8 mouse cellular contexts compared by ENCODE assay signal in the genomic region with DNA sequence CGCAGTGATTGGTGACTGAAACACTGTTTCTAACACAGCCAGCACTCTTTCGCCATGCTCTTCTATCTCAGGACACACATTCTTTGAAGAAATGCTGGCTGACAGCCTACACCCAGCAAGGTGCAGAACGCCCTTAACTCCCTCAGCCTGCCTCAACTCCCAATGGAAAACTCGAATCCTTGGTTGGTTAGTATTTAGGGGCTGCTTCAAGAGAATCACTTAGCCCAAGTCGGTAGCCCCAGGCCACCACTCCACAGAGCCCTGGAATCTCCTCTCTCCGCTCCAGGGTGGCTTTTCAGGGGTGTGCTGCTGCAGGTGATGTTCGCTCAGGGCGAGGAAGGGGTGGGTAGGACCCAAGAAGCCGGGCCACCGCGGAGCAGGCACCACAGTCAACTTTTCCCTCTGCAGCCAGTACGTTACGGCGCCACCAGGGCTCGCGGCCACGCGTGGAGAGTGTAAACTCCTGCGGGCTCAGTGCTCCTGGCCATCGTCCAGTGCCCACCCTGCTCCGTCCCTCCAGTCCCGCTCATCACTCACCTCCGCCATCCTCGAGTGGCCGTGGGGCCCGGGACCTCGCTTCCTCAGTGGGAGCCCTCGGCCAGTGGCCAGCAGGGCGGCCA. TPM values are rescaled to one million over a fixed set of nuclear protein-coding genes. Genes with fewer than 3 reads are reported as not detected.
DNase-seq lines count a peak whose midpoint lies in the region; ATAC-seq and TF ChIP-seq lines count a peak whose summit lies in the region.

No protein-coding gene starts in this region.

- peak; percentile 48 for DNase-seq in gastrocnemius, postnatal 10 days
- DNase-seq in gastrocnemius, postnatal 25 days = no peak
- DNase-seq in CD4-positive helper T cell, adult 2 months (ENCODE audit: low read depth, low spot score) = peak; percentile 6
- no peak for DNase-seq in embryonic facial prominence, embryonic 10.5 days (ENCODE audit: low spot score)
- DNase-seq in hindbrain, postnatal 0 days (ENCODE audit: low spot score) = no peak
- no peak for DNase-seq in layer of hippocampus, adult 18-20 months (ENCODE audit: low spot score in 2 of 2)
- no peak for DNase-seq in left cerebral cortex, adult 9 months (ENCODE audit: low spot score in 2 of 2)

- peak overlapping the region; percentile 72 for H3K9ac ChIP-seq in hindbrain, postnatal 0 days (replicated peaks; ENCODE audit: low read length)
- peak overlapping the region; percentile 64 for H3K9ac ChIP-seq in midbrain, embryonic 12.5 days (replicated peaks)

- H3K4me3 ChIP-seq in embryonic facial prominence, embryonic 10.5 days = peak overlapping the region; percentile 82
- peak overlapping the region; percentile 66 for H3K4me3 ChIP-seq in hindbrain, postnatal 0 days (ENCODE audit: low read length)
- peak overlapping the region; percentile 74 for H3K4me3 ChIP-seq in midbrain, embryonic 12.5 days

- H3K4me1 ChIP-seq in embryonic facial prominence, embryonic 10.5 days = peaks cover 23% of the 10 kb centered on the region
- no peaks in the 10 kb centered on the region for H3K4me1 ChIP-seq in hindbrain, postnatal 0 days (ENCODE audit: insufficient read depth, low read length)
- H3K4me1 ChIP-seq in midbrain, embryonic 12.5 days = peaks cover 13% of the 10 kb centered on the region

- peak overlapping the region; percentile 84 for H3K27ac ChIP-seq in embryonic facial prominence, embryonic 10.5 days (replicated peaks)
- H3K27ac ChIP-seq in hindbrain, postnatal 0 days = no peak overlapping the region
- H3K27ac ChIP-seq in midbrain, embryonic 12.5 days (replicated peaks) = no peak overlapping the region

- ATAC-seq in hindbrain, postnatal 0 days = no peak; the same call in 1 of the 2 replicates
- ATAC-seq in midbrain, embryonic 12.5 days (ENCODE audit: low FRiP score, low read depth) = no peak; the same call in 1 of the 2 replicates

- peak; percentile 15; the same call in 1 of the 2 replicates for TF ChIP-seq CTCF in hindbrain, postnatal 0 days (IDR thresholded peaks at IDR 0.05; ENCODE audit: low read depth)

- H3K9me3 ChIP-seq in embryonic facial prominence, embryonic 10.5 days = no peaks in the 10 kb centered on the region
- H3K9me3 ChIP-seq in hindbrain, postnatal 0 days (ENCODE audit: low read length) = no peaks in the 10 kb centered on the region
- no peaks in the 10 kb centered on the region for H3K9me3 ChIP-seq in midbrain, embryonic 12.5 days

- H3K36me3 ChIP-seq in embryonic facial prominence, embryonic 10.5 days (replicated peaks) = no peaks in the 10 kb centered on the region
- H3K36me3 ChIP-seq in hindbrain, postnatal 0 days (ENCODE audit: insufficient read depth, low read length) = no peaks in the 10 kb centered on the region
- H3K36me3 ChIP-seq in midbrain, embryonic 12.5 days = no peaks in the 10 kb centered on the region

- peaks cover 42% of the 10 kb centered on the region for H3K27me3 ChIP-seq in embryonic facial prominence, embryonic 10.5 days (replicated peaks; ENCODE audit: low read depth, poor library complexity, severe bottlenecking)
- no peaks in the 10 kb centered on the region for H3K27me3 ChIP-seq in hindbrain, postnatal 0 days (ENCODE audit: insufficient read depth, low read length)
- H3K27me3 ChIP-seq in midbrain, embryonic 12.5 days = peaks cover 43% of the 10 kb centered on the region

- H3K4me2 ChIP-seq in hindbrain, postnatal 0 days (ENCODE audit: low read depth, low read length) = peak overlapping the region; percentile 83
- peak overlapping the region; percentile 97 for H3K4me2 ChIP-seq in midbrain, embryonic 12.5 days (replicated peaks)

- WGBS in embryonic facial prominence, embryonic 10.5 days = 10% methylated on average over 29 of the region's 29 CpGs
- WGBS in hindbrain, postnatal 0 days = 8% methylated on average over 29 of the region's 29 CpGs
- WGBS in midbrain, embryonic 12.5 days = 10% methylated on average over 27 of the region's 29 CpGs

RNA-seq across cellular contexts. Expression of a gene that starts 0.4 kb away (rescaled TPM):
- not detected for total RNA-seq in gastrocnemius, postnatal 10 days (2021)
- not detected for total RNA-seq in gastrocnemius, postnatal 25 days (2021)
- polyA plus RNA-seq in embryonic facial prominence, embryonic 10.5 days (2016; fragmentation: Nextera tagmentation; extraction: Ambion mirVana) = 1.00 and 1.3 TPM in 2 replicates
- total RNA-seq in hindbrain, postnatal 0 days (2014; rRNA removed) = 2.1 and 6.1 TPM in 2 replicates
- 1.5 and 1.9 TPM in 2 replicates for polyA plus RNA-seq in hindbrain, postnatal 0 days (2015; fragmentation: Nextera tagmentation; extraction: Ambion mirVana)
- 1.0 and 1.2 TPM in 2 replicates for polyA plus RNA-seq in midbrain, embryonic 12.5 days (2016; fragmentation: Nextera tagmentation; extraction: Ambion mirVana)
- under 1 TPM in 1 of 2 experiments, not detected in 1; 0.20 TPM for total RNA-seq in layer of hippocampus, adult 18-20 months (2021)

RNA-seq across cellular contexts. Expression of a gene that starts 32.9 kb away (rescaled TPM):
- total RNA-seq in gastrocnemius, postnatal 10 days (2021) = 100 to 1,000 TPM; 104 to 108 TPM
- 100 to 1,000 TPM; 126 to 141 TPM for total RNA-seq in gastrocnemius, postnatal 25 days (2021)
- polyA plus RNA-seq in embryonic facial prominence, embryonic 10.5 days (2016; fragmentation: Nextera tagmentation; extraction: Ambion mirVana) = 294 and 305 TPM in 2 replicates
- total RNA-seq in hindbrain, postnatal 0 days (2014; rRNA removed) = 75.0 and 102 TPM in 2 replicates
- 177 and 178 TPM in 2 replicates for polyA plus RNA-seq in hindbrain, postnatal 0 days (2015; fragmentation: Nextera tagmentation; extraction: Ambion mirVana)
- polyA plus RNA-seq in midbrain, embryonic 12.5 days (2016; fragmentation: Nextera tagmentation; extraction: Ambion mirVana) = 188 and 195 TPM in 2 replicates
- total RNA-seq in layer of hippocampus, adult 18-20 months (2021) = 100 to 1,000 TPM; 192 to 196 TPM

RNA-seq across cellular contexts. Expression of a gene that starts 33.1 kb away (rescaled TPM):
- 10 to 100 TPM; 12.1 to 14.5 TPM for total RNA-seq in gastrocnemius, postnatal 10 days (2021)
- 10 to 100 TPM in 1 of 2 experiments, 1 to 10 TPM in 1; 8.0 to 10.2 TPM for total RNA-seq in gastrocnemius, postnatal 25 days (2021)
- polyA plus RNA-seq in embryonic facial prominence, embryonic 10.5 days (2016; fragmentation: Nextera tagmentation; extraction: Ambion mirVana) = 54.9 and 56.5 TPM in 2 replicates
- total RNA-seq in hindbrain, postnatal 0 days (2014; rRNA removed) = 51.6 and 61.3 TPM in 2 replicates
- polyA plus RNA-seq in hindbrain, postnatal 0 days (2015; fragmentation: Nextera tagmentation; extraction: Ambion mirVana) = 49.8 and 50.5 TPM in 2 replicates
- polyA plus RNA-seq in midbrain, embryonic 12.5 days (2016; fragmentation: Nextera tagmentation; extraction: Ambion mirVana) = 62.1 and 62.2 TPM in 2 replicates
- total RNA-seq in layer of hippocampus, adult 18-20 months (2021) = 10 to 100 TPM; 51.8 to 52.9 TPM

Comparison
In these comparisons a context has a peak if more than half of its experiments do, and no peak if none do; other contexts are left out.
1. DNase-seq: peak in gastrocnemius, postnatal 10 days (single experiment) and CD4-positive helper T cell, adult 2 months (single experiment); none in gastrocnemius, postnatal 25 days (single experiment), embryonic facial prominence, embryonic 10.5 days (single experiment), hindbrain, postnatal 0 days (single experiment), layer of hippocampus, adult 18-20 months (0 of 2) and left cerebral cortex, adult 9 months (0 of 2).
2. Peak in every context shown above with its lines, with median percentiles within 50 percentile points of each other: H3K4me3 ChIP-seq.